Mouse (Mus musculus) embryonic fibroblast, embryonic 13.5 days (primary cell): ENCODE measurements around the gene Ces1f.

Source experiments
- CTCF ChIP-seq: IDR thresholded peaks from 2 replicates; pipeline ENCODE4 v1.5.1; 2011; ENCODE audit warnings: mild to moderate bottlenecking, control low read depth, low read length, moderate library complexity, borderline replicate concordance; ENCODE audit not compliant: insufficient read depth
- POLR2A ChIP-seq: IDR thresholded peaks from 2 replicates; pipeline ENCODE4 v1.6.1; 2011; ENCODE audit warnings: low read depth, mild to moderate bottlenecking, control low read depth, low read length, moderate library complexity

- TF ChIP-seq CTCF (no peak), POLR2A (no peak)
Observed at GRCm38 (mm10) chr8:93228673-93229370, 50.7 kb downstream of the Ces1f start.
